Mouse (Mus musculus): Measurements from ENCODE around the gene Bclaf3.
A peak's percentile ranks its signal among the peaks of the same experiment; 100 is the strongest.

The Bclaf3 gene

GRCm38 (mm10) chrX:159626907-159627587, 100.6 kb downstream of the Bclaf3 start, which contains the start of gene Sh3kbp1:
TSS of gene Sh3kbp1 (plus strand) at chrX:159627272.
- peak; percentile 52 for DNase-seq (ENCODE audit: low spot score)

GRCm38 (mm10) chrX:159627588-159628566, 101.4 kb downstream of the Bclaf3 start:
- peak; percentile 11 for DNase-seq (ENCODE audit: low spot score)

GRCm38 (mm10) chrX:159628629-159629028, 102.1 kb downstream of the Bclaf3 start:
- no peak for DNase-seq (ENCODE audit: low spot score)

- no peak for DNase-seq (ENCODE audit: low spot score)
Measured at GRCm38 (mm10) chrX:159629203-159629602, 102.7 kb downstream of the Bclaf3 start.

- DNase-seq (ENCODE audit: low spot score): peak; percentile 29
Measured at GRCm38 (mm10) chrX:159638500-159639227, 112.2 kb downstream of the Bclaf3 start.

- DNase-seq (ENCODE audit: low spot score): no peak
Measured at GRCm38 (mm10) chrX:159639991-159640390, 113.5 kb downstream of the Bclaf3 start.

Measured in lung, postnatal 25 days (tissue).